In the genomic region with DNA sequence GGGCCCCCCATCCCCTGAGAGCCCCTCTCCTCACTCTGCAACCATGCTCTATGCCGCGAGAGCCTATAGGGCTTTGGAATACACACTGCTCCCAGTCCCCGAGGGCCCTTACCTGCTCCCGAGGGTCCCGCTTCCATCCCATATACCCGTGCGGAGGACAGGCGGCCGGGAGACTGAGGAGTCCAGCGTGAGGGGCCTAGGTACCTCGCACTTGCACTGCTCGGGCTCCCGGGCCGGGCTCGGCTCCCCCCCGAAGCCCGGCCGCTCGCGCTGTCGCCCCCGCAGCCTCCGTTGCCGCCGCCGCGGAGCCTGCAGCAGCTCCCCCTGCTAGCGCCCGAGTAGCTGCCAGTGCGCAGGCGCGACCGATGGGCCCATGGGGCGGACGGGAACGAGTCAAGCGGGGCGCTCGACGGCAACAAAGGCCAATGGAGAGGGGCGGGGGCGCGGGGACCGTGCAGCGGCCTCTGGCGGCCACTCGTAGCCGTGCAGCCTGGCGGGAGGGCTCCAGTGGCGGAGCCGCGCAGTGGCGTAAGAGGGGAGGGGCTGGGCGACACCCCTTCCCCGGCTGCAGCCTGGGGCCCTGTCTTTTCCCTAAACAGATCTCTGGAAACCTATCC, we compare ENCODE assay signal across 8 mouse cellular contexts. TPM values are rescaled to one million over a fixed set of nuclear protein-coding genes. Genes with fewer than 3 reads are reported as not detected.
A peak's percentile ranks its signal among the peaks of the same experiment; 100 is the strongest.
DNase-seq lines count a peak whose midpoint lies in the region; ATAC-seq and TF ChIP-seq lines count a peak whose summit lies in the region.

TSS of gene Ago1 (minus strand) at position 299 of the 617 bp plus-strand sequence.

- H3K4me3 ChIP-seq in CH12.LX (replicated peaks in 1 of 3; ENCODE audit: low read depth in 2 of 3, low read length in 2 of 3, poor library complexity in 1 of 3), result peak within 1 kb of the TSS; percentile 89 to 96 (median 89)
- peak within 1 kb of the TSS; percentile 91 for H3K4me3 ChIP-seq in forebrain, embryonic 12.5 days (replicated peaks)
- peak within 1 kb of the TSS; percentile 75 for H3K4me3 ChIP-seq in heart, postnatal 0 days (ENCODE audit: low read depth, low read length)
- H3K4me3 ChIP-seq in liver, embryonic 16.5 days (ENCODE audit: low read depth, low read length), result peak within 1 kb of the TSS; percentile 86
- peak within 1 kb of the TSS; percentile 98 for H3K4me3 ChIP-seq in neural tube, embryonic 13.5 days
- H3K4me3 ChIP-seq in testis, adult 2 months (ENCODE audit: control insufficient read depth, low read depth, low read length), result peak within 1 kb of the TSS; percentile 81

- in situ Hi-C loops in CH12.LX (cut with MboI; ENCODE audit: low pct_ligation_motif_present, low pct_unique_long_range_greater_than_20kb, low sequenced_read_pairs), result loop anchor here (10.0 kb wide), 1 partner anchor 134 kb away; no protein-coding TSS in a partner anchor

- WGBS in forebrain, embryonic 12.5 days, result under 1% methylated on average over 55 of the region's 55 CpGs
- under 1% methylated on average over 52 of the region's 55 CpGs for WGBS in heart, postnatal 0 days
- WGBS in liver, embryonic 16.5 days (ENCODE audit: insufficient replicate concordance), result under 1% methylated on average over 53 of the region's 55 CpGs
- under 1% methylated on average over 55 of the region's 55 CpGs for WGBS in neural tube, embryonic 13.5 days

- peak; percentile 49 for TF ChIP-seq RAD21 in CH12.LX (IDR thresholded peaks at IDR 0.05; ENCODE audit: low read depth, low read length)

- H3K4me2 ChIP-seq in CH12.LX (ENCODE audit: insufficient read depth, low read depth, poor library complexity, severe bottlenecking), result peak within 1 kb of the TSS; percentile 57
- H3K4me2 ChIP-seq in forebrain, embryonic 12.5 days, result peak within 1 kb of the TSS; percentile 74
- H3K4me2 ChIP-seq in heart, postnatal 0 days (ENCODE audit: low read depth, low read length), result peak within 1 kb of the TSS; percentile 90
- peak within 1 kb of the TSS; percentile 97 for H3K4me2 ChIP-seq in liver, embryonic 16.5 days (ENCODE audit: low read depth, low read length)
- H3K4me2 ChIP-seq in neural tube, embryonic 13.5 days, result peak within 1 kb of the TSS; percentile 68

- ATAC-seq in forebrain, embryonic 12.5 days (ENCODE audit: low FRiP score), result peak; percentile 82
- peak; percentile 92 for ATAC-seq in heart, postnatal 0 days (ENCODE audit: insufficient read depth, low read depth)
- ATAC-seq in liver, embryonic 16.5 days (ENCODE audit: low read depth), result peak; percentile 87
- ATAC-seq in neural tube, embryonic 13.5 days (ENCODE audit: low read depth), result peak; percentile 83

- H3K27ac ChIP-seq in CH12.LX (ENCODE audit: insufficient read depth, low read depth), result peak within 1 kb of the TSS; percentile 73
- peak within 1 kb of the TSS; percentile 99 for H3K27ac ChIP-seq in forebrain, embryonic 12.5 days
- peak within 1 kb of the TSS; percentile 51 for H3K27ac ChIP-seq in heart, postnatal 0 days (ENCODE audit: low read depth)
- peak within 1 kb of the TSS; percentile 80 for H3K27ac ChIP-seq in liver, embryonic 16.5 days (ENCODE audit: low read length)
- H3K27ac ChIP-seq in neural tube, embryonic 13.5 days (replicated peaks), result peak within 1 kb of the TSS; percentile 99
- no peak within 1 kb of the TSS for H3K27ac ChIP-seq in testis, adult 2 months (ENCODE audit: control insufficient read depth, insufficient read depth, low read depth, low read length)

- TF ChIP-seq POLR2A in CH12.LX (IDR thresholded peaks at IDR 0.05; ENCODE audit: low read depth, low read length), result peak; percentile 61; the same call in 1 of the 2 replicates
- peak; percentile 50; the same call in 1 of the 2 replicates for TF ChIP-seq POLR2A in testis, adult 2 months (IDR thresholded peaks at IDR 0.05; ENCODE audit: control insufficient read depth, low read depth, low read length)

- H3K36me3 ChIP-seq in CH12.LX (replicated peaks in 1 of 2; ENCODE audit: control insufficient read depth in 1 of 2, insufficient read depth in 1 of 2, low read length in 1 of 2), result peaks cover 0 to 6% of the 10 kb centered on the region in 2 experiments
- H3K36me3 ChIP-seq in forebrain, embryonic 12.5 days (replicated peaks), result no peaks in the 10 kb centered on the region
- H3K36me3 ChIP-seq in heart, postnatal 0 days (replicated peaks; ENCODE audit: control insufficient read depth, insufficient read depth, low read length), result no peaks in the 10 kb centered on the region
- no peaks in the 10 kb centered on the region for H3K36me3 ChIP-seq in liver, embryonic 16.5 days (ENCODE audit: control insufficient read depth, insufficient read depth)
- peaks cover 1% of the 10 kb centered on the region; the same call in 1 of the 2 replicates for H3K36me3 ChIP-seq in neural tube, embryonic 13.5 days
- no peaks in the 10 kb centered on the region for H3K36me3 ChIP-seq in testis, adult 2 months (ENCODE audit: control insufficient read depth, insufficient read depth, low read length)

- TF ChIP-seq EP300 in CH12.LX (IDR thresholded peaks at IDR 0.05; ENCODE audit: low read length), result no peak
- peak; percentile 39; the same call in 1 of the 2 replicates for TF ChIP-seq EP300 in heart, postnatal 0 days (IDR thresholded peaks at IDR 0.05; ENCODE audit: low read depth)

- H3K9ac ChIP-seq in CH12.LX (ENCODE audit: insufficient read depth, low read depth), result peak within 1 kb of the TSS; percentile 93
- H3K9ac ChIP-seq in forebrain, embryonic 12.5 days, result peak within 1 kb of the TSS; percentile 94
- peak within 1 kb of the TSS; percentile 68 for H3K9ac ChIP-seq in heart, postnatal 0 days (replicated peaks; ENCODE audit: low read depth, low read length)
- peak within 1 kb of the TSS; percentile 89 for H3K9ac ChIP-seq in liver, embryonic 16.5 days (ENCODE audit: low read depth, low read length)
- H3K9ac ChIP-seq in neural tube, embryonic 13.5 days, result peak within 1 kb of the TSS; percentile 99

- H3K79me2 ChIP-seq in CH12.LX (replicated peaks; ENCODE audit: control insufficient read depth, extremely low read depth, insufficient read depth, poor library complexity, severe bottlenecking), result peaks cover 18% of the 10 kb centered on the region

- H3K4me1 ChIP-seq in CH12.LX (ENCODE audit: control insufficient read depth in 1 of 2, insufficient read depth in 2 of 2), result peaks cover 16 to 48% of the 10 kb centered on the region in 2 experiments; a peak in 3 of 4 replicates
- H3K4me1 ChIP-seq in forebrain, embryonic 12.5 days, result peaks cover 47% of the 10 kb centered on the region
- peaks cover 8% of the 10 kb centered on the region; the same call in 1 of the 2 replicates for H3K4me1 ChIP-seq in heart, postnatal 0 days (ENCODE audit: control insufficient read depth, insufficient read depth)
- H3K4me1 ChIP-seq in liver, embryonic 16.5 days (ENCODE audit: control insufficient read depth, low read depth, low read length), result peaks cover 25% of the 10 kb centered on the region
- H3K4me1 ChIP-seq in neural tube, embryonic 13.5 days (replicated peaks), result peaks cover 49% of the 10 kb centered on the region
- peaks cover 13% of the 10 kb centered on the region for H3K4me1 ChIP-seq in testis, adult 2 months (ENCODE audit: control insufficient read depth, insufficient read depth, low read length)

- H3K9me3 ChIP-seq in CH12.LX (replicated peaks; ENCODE audit: low read length), result no peaks in the 10 kb centered on the region
- H3K9me3 ChIP-seq in forebrain, embryonic 12.5 days, result no peaks in the 10 kb centered on the region
- no peaks in the 10 kb centered on the region for H3K9me3 ChIP-seq in heart, postnatal 0 days (replicated peaks; ENCODE audit: control insufficient read depth, low read length)
- H3K9me3 ChIP-seq in liver, embryonic 16.5 days (replicated peaks; ENCODE audit: control insufficient read depth, low read length), result no peaks in the 10 kb centered on the region
- no peaks in the 10 kb centered on the region for H3K9me3 ChIP-seq in neural tube, embryonic 13.5 days

- TF ChIP-seq CTCF in CH12.LX (conservative IDR thresholded peaks at IDR 0.05 in 1 of 2, IDR thresholded peaks at IDR 0.05 in 1 of 2; ENCODE audit: low read depth in 2 of 2, low read length in 2 of 2), result peak; percentile 23 to 96; a peak in 3 of 4 replicates
- TF ChIP-seq CTCF in heart, postnatal 0 days (IDR thresholded peaks at IDR 0.05; ENCODE audit: low read depth), result peak; percentile 95
- TF ChIP-seq CTCF in testis, adult 2 months (IDR thresholded peaks at IDR 0.05; ENCODE audit: control insufficient read depth, insufficient read depth, insufficient replicate concordance, low read depth, low read length), result peak; percentile 88

- dilution Hi-C loops in CH12.LX (cut with MboI; ENCODE audit: extremely low pct_ligation_motif_present, extremely low pct_unique_long_range_greater_than_20kb, low sequenced_read_pairs), result no loop called here

- no peaks in the 10 kb centered on the region for H3K27me3 ChIP-seq in CH12.LX (replicated peaks)
- no peaks in the 10 kb centered on the region for H3K27me3 ChIP-seq in forebrain, embryonic 12.5 days
- no peaks in the 10 kb centered on the region for H3K27me3 ChIP-seq in heart, postnatal 0 days (ENCODE audit: control insufficient read depth, insufficient read depth, low read length)
- H3K27me3 ChIP-seq in liver, embryonic 16.5 days (ENCODE audit: control insufficient read depth, insufficient read depth, low read depth, low read length), result no peaks in the 10 kb centered on the region
- no peaks in the 10 kb centered on the region for H3K27me3 ChIP-seq in neural tube, embryonic 13.5 days
- no peaks in the 10 kb centered on the region for H3K27me3 ChIP-seq in testis, adult 2 months (ENCODE audit: control insufficient read depth, insufficient read depth, low read length)

- peak; percentile 94 for DNase-seq in CH12.LX (ENCODE audit: extremely low read depth)
- DNase-seq in c-Kit-positive CD71-positive TER-119-negative erythroid progenitor cells, embryonic 14.5 days (ENCODE audit: low read depth), result peak; percentile 87
- DNase-seq in heart, postnatal 0 days (ENCODE audit: low spot score), result peak; percentile 95
- DNase-seq in kidney, postnatal 4 days, result peak; percentile 96 to 97

TF ChIP-seq in CH12.LX, 34 proteins besides CTCF, POLR2A, EP300 and RAD21 (continues in another document):
- TF ChIP-seq E2F4 (IDR thresholded peaks at IDR 0.05; ENCODE audit: insufficient replicate concordance, low read depth, low read length), result no peak
- no peak for TF ChIP-seq PAX5 (IDR thresholded peaks at IDR 0.05; ENCODE audit: low read length)
- TF ChIP-seq ZMIZ1 (IDR thresholded peaks at IDR 0.05; ENCODE audit: low read depth, low read length), result no peak
- TF ChIP-seq GABPA (IDR thresholded peaks at IDR 0.05; ENCODE audit: insufficient replicate concordance, low read depth, low read length), result no peak

RNA-seq across cellular contexts. Expression of gene Ago1, which starts in this region (rescaled TPM):
- total RNA-seq in CH12.LX (2012; rRNA removed) (10.8 and 10.9 TPM in 2 replicates), CH12.LX (2014; rRNA removed) (6.2 and 6.9 TPM in 2 replicates)
- 23.1 and 29.0 TPM in 2 replicates for polyA plus RNA-seq in CH12.LX (2012; ENCODE audit: insufficient read length, low read depth)
- polyA plus RNA-seq in forebrain, embryonic 12.5 days (2016; fragmentation: Nextera tagmentation; extraction: Ambion mirVana), result 20.1 and 23.4 TPM in 2 replicates
- total RNA-seq in heart, postnatal 0 days (2014; rRNA removed; ENCODE audit: low replicate concordance), result 9.9 and 22.3 TPM in 2 replicates
- 1.4 and 1.6 TPM in 2 replicates for polyA plus RNA-seq in heart, postnatal 0 days (2015; fragmentation: Nextera tagmentation; extraction: Ambion mirVana)
- polyA plus RNA-seq in liver, embryonic 16.5 days (2015; fragmentation: Nextera tagmentation; extraction: Ambion mirVana), result 0.90 and 0.98 TPM in 2 replicates
- polyA plus RNA-seq in neural tube, embryonic 13.5 days (2015; fragmentation: Nextera tagmentation; extraction: Ambion mirVana), result 11.5 and 12.1 TPM in 2 replicates
- polyA plus RNA-seq in testis, adult 2 months (2012; rRNA removed), result 3.6 and 3.7 TPM in 2 replicates

Comparison
In these comparisons a context has a peak if more than half of its experiments do, and no peak if none do; other contexts are left out.
1. Peak in ATAC-seq, H3K4me3 ChIP-seq, H3K27ac ChIP-seq, H3K9ac ChIP-seq and H3K4me2 ChIP-seq in liver, embryonic 16.5 days; RNA of the gene not detected or under 1 TPM.